Mouse (Mus musculus) hindbrain, embryonic 11.5 days (tissue): ENCODE measurements around the gene Acox3. TPM values are rescaled to one million over a fixed set of nuclear protein-coding genes. Genes with fewer than 3 reads are reported as not detected.
A peak's percentile ranks its signal among the peaks of the same experiment; 100 is the strongest.

Experiments used
- ATAC-seq: fragments of 200-750 bp; cut with Nextera tagmentation; 2 replicates; pipeline ENCODE4 v1.8.0; 2017; ENCODE audit warnings: mild to moderate bottlenecking, moderate TSS enrichment, moderate library complexity; ENCODE audit not compliant: low FRiP score
- DNase-seq: peaks from one replicate; pipeline ENCODE4 v3.0.0-alpha.2; 2015; ENCODE audit warnings: low spot score
- H3K27ac ChIP-seq: fragments of 300-500 bp; sonication (generic); 2 replicates; pipeline ENCODE4 v1.5.1; 2014; ENCODE audit warnings: mild to moderate bottlenecking, low read depth, low read length
- H3K27me3 ChIP-seq: fragments of 300-500 bp; sonication (generic); 2 replicates; pipeline ENCODE4 v1.6.1; 2014; ENCODE audit warnings: mild to moderate bottlenecking, low read length, moderate library complexity, mixed read lengths; ENCODE audit not compliant: control insufficient read depth, insufficient read depth
- H3K36me3 ChIP-seq: fragments of 300-500 bp; sonication (generic); 2 replicates; pipeline ENCODE4 v1.6.1; 2014; ENCODE audit warnings: mild to moderate bottlenecking, low read length, moderate library complexity, mixed read lengths; ENCODE audit not compliant: control insufficient read depth, insufficient read depth
- H3K4me1 ChIP-seq: fragments of 300-500 bp; sonication (generic); replicated peaks from 2 replicates; pipeline ENCODE4 v1.6.1; 2014; ENCODE audit warnings: low read length, mixed read lengths; ENCODE audit not compliant: control insufficient read depth, insufficient read depth
- H3K4me2 ChIP-seq: fragments of 300-500 bp; sonication (generic); replicated peaks from 2 replicates; pipeline ENCODE4 v1.6.1; 2014; ENCODE audit warnings: mild to moderate bottlenecking, low read depth, low read length
- H3K4me3 ChIP-seq: fragments of 300-500 bp; sonication (generic); 2 replicates; pipeline ENCODE4 v1.5.1; 2014; ENCODE audit warnings: low read depth, low read length
- H3K9ac ChIP-seq: fragments of 300-500 bp; sonication (generic); 2 replicates; pipeline ENCODE4 v1.6.1; 2014; ENCODE audit warnings: low read depth, low read length
- H3K9me3 ChIP-seq: fragments of 300-500 bp; sonication (generic); 2 replicates; pipeline ENCODE4 v1.6.1; 2016; ENCODE audit warnings: low read length; ENCODE audit not compliant: control insufficient read depth
- WGBS: fragments of 180-500 bp; shearing (Covaris S2); extraction: QIAGEN DNeasy Blood & Tissue Kit; methylation state at CpG from one replicate; pipeline ENCODE4 v1.1.7; 2014; 5-methylcytosine and 5-hydroxymethylcytosine counted together
- polyA plus RNA-seq: library from polyadenylated mRNA; unstranded; fragments of >200 nt; fragmentation: Nextera tagmentation; extraction: Ambion mirVana; gene quantifications from 2 replicates; pipeline ENCODE4 v1.2.1, GENCODE M21; 2014

Gene Acox3
- polyA plus RNA-seq, 1 experiment from 2014 or later, result 14.7 TPM

- Histone ChIP-seq H3K4me2 (no peak overlapping the region), H3K9me3 (no peaks in the 10 kb centered on the region), H3K9ac (no peak overlapping the region), H3K27ac (no peak overlapping the region), H3K4me1 (no peaks in the 10 kb centered on the region), H3K27me3 (no peaks in the 10 kb centered on the region), H3K4me3 (no peak overlapping the region), H3K36me3 (no peaks in the 10 kb centered on the region)
- WGBS, result 74% methylated on average over 11 of the region's 11 CpGs
- ATAC-seq (no peak), DNase-seq (no peak)
These were observed 17.4 kb downstream of the Acox3 start for GRCm38 (mm10) chr5:35600233-35600632.

- 91% methylated on average over 8 of the region's 8 CpGs for WGBS
- H3K4me1 ChIP-seq, result no peaks in the 10 kb centered on the region
- H3K36me3 ChIP-seq, result no peaks in the 10 kb centered on the region
- no peak overlapping the region for H3K4me3 ChIP-seq
- H3K27ac ChIP-seq, result no peak overlapping the region
- no peak overlapping the region for H3K4me2 ChIP-seq
- no peaks in the 10 kb centered on the region for H3K27me3 ChIP-seq
- H3K9ac ChIP-seq, result no peak overlapping the region
- no peak for ATAC-seq
- no peaks in the 10 kb centered on the region for H3K9me3 ChIP-seq
- no peak for DNase-seq
These were observed 18.7 kb downstream of the Acox3 start for GRCm38 (mm10) chr5:35601526-35601925.

GRCm38 (mm10) chr5:35605355-35605754, 22.5 kb downstream of the Acox3 start:
- no peak overlapping the region for H3K9ac ChIP-seq
- no peaks in the 10 kb centered on the region for H3K27me3 ChIP-seq
- 83% methylated on average over 7 of the region's 7 CpGs for WGBS
- no peaks in the 10 kb centered on the region for H3K9me3 ChIP-seq
- H3K27ac ChIP-seq, result no peak overlapping the region
- H3K4me2 ChIP-seq, result no peak overlapping the region
- peaks cover 12% of the 10 kb centered on the region; the same call in 1 of the 2 replicates for H3K4me1 ChIP-seq
- H3K4me3 ChIP-seq, result no peak overlapping the region
- H3K36me3 ChIP-seq, result no peaks in the 10 kb centered on the region
- DNase-seq (no peak), ATAC-seq (no peak)

DNA sequence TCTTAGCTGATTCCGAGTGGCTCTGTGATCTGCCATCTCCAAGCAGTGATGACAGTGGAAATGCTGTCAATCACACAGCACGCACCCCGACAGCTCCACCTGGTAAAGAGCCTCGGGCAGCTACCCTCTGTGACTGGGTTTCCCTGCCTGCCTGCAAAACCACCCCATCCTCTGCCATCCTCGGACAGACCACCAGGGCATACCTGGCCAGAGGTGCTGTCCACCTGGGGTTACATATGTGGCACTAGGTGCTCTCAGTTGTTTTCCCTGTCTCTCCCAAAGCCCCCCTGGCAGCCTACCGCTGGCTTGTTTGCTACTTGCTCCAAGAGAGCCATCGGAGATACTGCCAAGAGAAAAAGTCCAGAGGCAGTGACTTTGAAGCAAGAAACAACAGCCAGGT, 24.0 kb downstream of the Acox3 start:
- Histone ChIP-seq H3K9me3 (no peaks in the 10 kb centered on the region), H3K4me1 (peaks cover 12% of the 10 kb centered on the region; the same call in 1 of the 2 replicates), H3K27ac (no peak overlapping the region), H3K27me3 (no peaks in the 10 kb centered on the region), H3K9ac (no peak overlapping the region), H3K4me3 (no peak overlapping the region), H3K36me3 (no peaks in the 10 kb centered on the region), H3K4me2 (no peak overlapping the region)
- WGBS, result 85% methylated on average over 7 of the region's 7 CpGs
- ATAC-seq, result no peak
- no peak for DNase-seq

DNA sequence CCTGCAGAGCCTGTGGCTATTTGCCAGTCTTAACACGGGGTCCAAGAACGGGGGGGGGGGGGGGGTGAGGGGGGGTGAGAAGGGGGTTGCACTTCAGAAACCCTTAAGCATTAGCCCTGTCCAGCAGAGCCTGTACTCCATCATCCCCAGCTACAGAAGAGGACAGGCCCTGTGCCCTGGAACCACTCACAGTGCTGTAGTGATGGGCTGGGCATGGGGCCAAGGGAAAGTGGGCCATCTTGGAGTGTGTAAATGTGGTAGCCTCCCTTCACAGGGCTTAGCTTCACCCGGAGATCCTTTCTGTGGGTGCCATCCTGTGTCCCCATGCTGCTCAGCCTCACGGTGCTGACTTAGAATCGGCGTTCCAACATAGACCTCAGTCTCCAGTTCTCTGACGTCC, 24.9 kb downstream of the Acox3 start:
- ATAC-seq, result no peak
- Histone ChIP-seq H3K36me3 (no peaks in the 10 kb centered on the region), H3K4me2 (no peak overlapping the region), H3K27me3 (no peaks in the 10 kb centered on the region), H3K4me3 (no peak overlapping the region), H3K4me1 (peaks cover 12% of the 10 kb centered on the region; the same call in 1 of the 2 replicates), H3K9me3 (no peaks in the 10 kb centered on the region), H3K9ac (no peak overlapping the region), H3K27ac (no peak overlapping the region)
- WGBS, result 94% methylated on average over 6 of the region's 7 CpGs
- DNase-seq, result no peak

DNA sequence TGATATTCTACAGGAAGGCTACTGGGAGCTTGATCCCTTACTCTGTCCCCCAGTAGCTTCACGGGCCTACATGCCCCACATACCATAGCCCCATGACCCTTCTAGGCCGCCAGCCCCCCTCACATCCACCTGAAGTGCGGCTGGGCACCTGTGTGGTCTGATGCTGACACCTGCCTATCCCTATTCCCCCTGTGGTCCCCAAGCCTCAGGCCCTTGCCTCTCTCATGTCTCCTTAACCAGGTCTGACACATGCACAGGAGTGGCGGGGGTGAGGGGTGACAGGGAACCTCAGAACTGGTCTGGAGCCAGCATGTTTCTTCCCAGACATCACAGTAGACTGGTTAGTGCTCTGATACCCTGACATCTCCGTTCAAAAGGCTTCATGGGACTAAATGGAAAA, 25.7 kb downstream of the Acox3 start:
- no peak for ATAC-seq
- Histone ChIP-seq H3K9ac (no peak overlapping the region), H3K9me3 (no peaks in the 10 kb centered on the region), H3K36me3 (no peaks in the 10 kb centered on the region), H3K27ac (0 out of 2 replicates have a peak overlapping the region, but pooled peaks have one; percentile 25), H3K4me2 (no peak overlapping the region), H3K4me3 (no peak overlapping the region), H3K4me1 (peaks cover 12% of the 10 kb centered on the region; the same call in 1 of the 2 replicates), H3K27me3 (no peaks in the 10 kb centered on the region)
- WGBS, result 78% methylated on average over 5 of the region's 5 CpGs
- DNase-seq, result no peak

DNA sequence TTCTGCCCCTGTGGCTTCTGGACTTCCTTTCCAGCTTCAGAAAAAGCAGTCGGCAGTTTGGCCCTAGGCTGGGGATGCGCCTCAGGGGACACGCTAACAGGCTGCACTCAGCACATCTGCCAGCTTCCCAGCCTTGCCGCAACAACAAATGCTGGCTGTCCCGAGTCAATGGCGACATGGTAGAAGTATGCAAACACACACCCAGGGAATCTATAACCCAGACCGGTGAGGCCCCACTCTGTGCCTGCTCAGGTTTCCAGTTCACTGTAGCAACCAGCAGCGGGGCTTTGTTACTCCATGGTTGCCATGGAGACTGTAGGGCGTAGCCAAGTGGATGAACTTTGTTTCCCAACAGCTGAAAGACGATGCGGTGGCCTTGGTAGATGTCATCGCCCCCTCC, 26.5 kb downstream of the Acox3 start:
- H3K9me3 ChIP-seq, result no peaks in the 10 kb centered on the region
- no peak overlapping the region for H3K9ac ChIP-seq
- H3K4me1 ChIP-seq, result peaks cover 12% of the 10 kb centered on the region; the same call in 1 of the 2 replicates
- no peak overlapping the region for H3K4me2 ChIP-seq
- 6% methylated on average over 12 of the region's 12 CpGs for WGBS
- peak; percentile 79 for ATAC-seq
- no peak overlapping the region for H3K4me3 ChIP-seq
- H3K27ac ChIP-seq, result peak overlapping the region; percentile 39; the same call in 1 of the 2 replicates
- DNase-seq, result peak; percentile 76
- H3K36me3 ChIP-seq, result no peaks in the 10 kb centered on the region
- H3K27me3 ChIP-seq, result no peaks in the 10 kb centered on the region

GRCm38 (mm10) chr5:35609971-35610370, 27.1 kb downstream of the Acox3 start:
- WGBS, result 61% methylated on average over 2 of the region's 2 CpGs
- H3K9ac ChIP-seq, result no peak overlapping the region
- H3K27ac ChIP-seq, result peak overlapping the region; percentile 39; the same call in 1 of the 2 replicates

GRCm38 (mm10) chr5:35610381-35610780, 27.5 kb downstream of the Acox3 start:
- WGBS, result 93% methylated on average over 7 of the region's 7 CpGs
- Histone ChIP-seq H3K4me2 (no peak overlapping the region), H3K4me3 (no peak overlapping the region), H3K9me3 (no peaks in the 10 kb centered on the region), H3K9ac (no peak overlapping the region), H3K4me1 (peaks cover 12% of the 10 kb centered on the region; the same call in 1 of the 2 replicates), H3K36me3 (no peaks in the 10 kb centered on the region), H3K27me3 (no peaks in the 10 kb centered on the region), H3K27ac (no peak overlapping the region)
- DNase-seq (no peak), ATAC-seq (no peak)

More at GRCm38 (mm10) chr5:35609971-35610370, 27.1 kb downstream of the Acox3 start:
- Histone ChIP-seq H3K9me3 (no peaks in the 10 kb centered on the region), H3K36me3 (no peaks in the 10 kb centered on the region), H3K4me3 (no peak overlapping the region), H3K4me2 (no peak overlapping the region), H3K4me1 (peaks cover 12% of the 10 kb centered on the region; the same call in 1 of the 2 replicates), H3K27me3 (no peaks in the 10 kb centered on the region)
- no peak for DNase-seq
- ATAC-seq, result peak; percentile 17; the same call in 1 of the 2 replicates
